Mouse (Mus musculus) heart, postnatal 0 days (tissue): ENCODE data around the gene Olfr1046.

Source experiments
- CTCF ChIP-seq: IDR thresholded peaks from 2 replicates; pipeline ENCODE4 v1.5.1; 2016; ENCODE audit warnings: antibody characterized with exemption, control low read depth, low read depth
- EP300 ChIP-seq: IDR thresholded peaks from 2 replicates; pipeline ENCODE4 v1.6.1; 2016; ENCODE audit warnings: antibody characterized with exemption, low read depth

- TF ChIP-seq EP300 (no peak), CTCF (no peak)
Observed at GRCm38 (mm10) chr2:86195863-86196262, 23.3 kb downstream of the Olfr1046 start.
